Mouse (Mus musculus) spleen, adult 12 weeks (tissue): ENCODE data around the gene Ces1f.
"Not testable (repeated sequence)": the region's sequence is repeated elsewhere in the genome, so short reads cannot be mapped to it uniquely, and the experiment has no call there.

Experiments used
- DNase-seq: peaks from one replicate; pipeline ENCODE4 v3.0.0; 2022; ENCODE audit warnings: low spot score

Ces1f gene

DNA sequence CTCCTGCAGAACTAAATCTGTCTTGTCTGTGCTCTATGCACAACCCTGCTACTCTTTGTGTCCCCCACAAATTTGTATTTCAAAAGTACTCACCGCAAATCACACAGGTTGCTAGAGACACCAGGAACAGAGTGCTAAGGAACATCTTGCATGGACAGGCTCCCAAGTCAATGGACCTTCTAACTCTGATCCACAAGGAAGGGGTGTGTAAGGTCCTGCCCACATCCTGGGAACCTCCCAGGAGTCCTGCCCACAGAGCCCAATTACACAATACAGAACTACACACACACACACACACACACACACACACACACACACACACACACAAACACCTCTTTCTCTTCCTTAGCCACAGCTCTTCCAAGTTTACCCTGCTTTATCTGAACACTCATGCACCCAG is at the start of gene Ces1f:
Ces1f (minus strand) TSS at position 192 of the 400 bp plus-strand sequence.
- no peak for DNase-seq

DNA sequence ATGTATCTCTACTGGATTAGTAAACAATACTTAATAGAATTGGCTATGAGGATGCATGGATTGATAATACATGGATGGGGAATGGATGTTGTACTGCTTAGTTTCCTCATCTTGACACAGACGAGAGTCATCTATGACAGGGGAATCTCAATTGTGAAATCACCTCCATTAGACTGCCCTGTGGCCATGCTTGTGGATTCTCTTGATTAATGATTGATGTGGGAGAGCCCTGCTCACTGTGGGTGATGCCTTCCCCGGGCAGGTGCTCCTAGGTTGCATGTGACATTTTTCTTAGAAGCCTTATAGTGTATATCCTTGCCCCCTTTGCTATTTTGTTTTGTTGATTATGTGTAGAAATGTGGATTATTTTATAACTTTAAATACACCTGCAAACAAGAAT is 45.6 kb upstream of the Ces1f start:
- DNase-seq = no peak

DNA sequence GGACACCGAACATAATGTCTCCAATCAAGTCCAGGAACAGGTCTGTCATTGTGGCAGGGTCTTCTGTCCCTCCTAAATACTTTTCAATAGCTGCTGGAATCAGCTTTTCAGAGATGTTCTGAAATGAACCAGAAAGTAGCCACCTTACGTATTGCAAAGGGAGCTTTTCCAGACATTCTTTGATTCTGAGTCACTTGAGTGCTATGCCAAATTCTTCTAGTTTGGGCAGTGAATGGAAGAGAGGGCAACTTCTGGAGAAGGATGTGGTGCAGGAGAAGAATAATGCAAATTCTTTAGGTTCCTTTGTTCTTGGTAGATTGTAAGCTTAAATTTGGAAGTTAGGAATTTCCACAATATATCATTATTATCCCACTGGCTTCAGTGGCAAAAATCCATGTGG is 37.5 kb upstream of the Ces1f start:
- no peak for DNase-seq

DNA sequence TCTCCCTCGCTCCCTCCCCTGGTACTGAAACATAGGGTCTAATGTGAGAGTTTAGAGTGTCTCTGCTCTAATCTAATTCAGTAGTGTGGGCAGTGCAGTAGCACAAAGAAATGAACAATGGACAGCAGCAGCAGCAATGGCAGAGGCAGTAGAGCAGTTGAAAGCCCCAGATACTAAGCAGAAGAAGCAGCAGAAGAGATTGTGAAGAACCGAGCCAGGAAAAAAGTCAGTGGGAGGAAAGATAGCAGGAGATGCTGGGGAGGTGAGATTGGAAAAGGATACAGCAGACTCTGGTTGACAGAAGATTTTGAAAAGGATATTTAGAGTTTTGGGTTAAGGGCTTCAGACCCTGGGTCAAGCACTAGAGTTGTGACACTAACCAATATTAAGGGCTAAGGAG is 36.0 kb upstream of the Ces1f start:
- no peak for DNase-seq

DNA sequence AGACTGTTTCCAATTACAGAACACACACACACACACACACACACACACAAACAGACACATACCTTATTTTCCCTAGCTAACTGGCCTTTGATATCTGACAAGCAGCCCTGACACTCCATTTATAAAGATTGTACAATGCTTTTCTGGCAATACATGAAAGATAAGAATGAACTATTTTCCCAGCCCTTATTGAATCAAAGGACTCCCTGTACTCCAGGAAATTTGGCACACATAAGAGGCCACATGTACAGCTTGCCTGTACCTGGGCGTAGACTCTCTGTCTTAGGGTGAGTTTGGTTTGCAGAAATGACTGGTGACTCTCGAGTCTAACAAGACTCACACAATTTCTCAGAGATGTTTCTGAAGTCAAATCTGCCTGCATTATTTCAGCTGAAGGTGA is 4.3 kb upstream of the Ces1f start:
- no peak for DNase-seq

DNA sequence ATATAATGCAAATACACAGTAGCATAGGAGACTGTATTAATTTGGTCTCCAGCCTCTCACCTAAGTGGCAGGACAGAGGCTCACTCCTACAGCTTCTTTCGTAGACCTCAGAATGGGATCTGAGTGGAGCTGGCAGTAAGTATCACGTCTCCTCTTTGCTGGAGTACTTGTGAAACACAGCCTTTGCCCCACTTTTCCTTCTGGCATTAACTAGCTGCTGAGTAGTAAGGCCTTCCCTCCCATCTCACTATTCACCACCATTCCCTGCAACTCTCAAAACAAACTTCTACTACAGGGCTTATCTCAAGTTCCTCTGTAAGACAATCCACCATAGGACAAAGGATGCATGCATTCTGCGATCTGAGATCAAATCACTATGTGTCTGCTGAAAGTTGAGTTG is 2.8 kb upstream of the Ces1f start:
- no peak for DNase-seq

DNA sequence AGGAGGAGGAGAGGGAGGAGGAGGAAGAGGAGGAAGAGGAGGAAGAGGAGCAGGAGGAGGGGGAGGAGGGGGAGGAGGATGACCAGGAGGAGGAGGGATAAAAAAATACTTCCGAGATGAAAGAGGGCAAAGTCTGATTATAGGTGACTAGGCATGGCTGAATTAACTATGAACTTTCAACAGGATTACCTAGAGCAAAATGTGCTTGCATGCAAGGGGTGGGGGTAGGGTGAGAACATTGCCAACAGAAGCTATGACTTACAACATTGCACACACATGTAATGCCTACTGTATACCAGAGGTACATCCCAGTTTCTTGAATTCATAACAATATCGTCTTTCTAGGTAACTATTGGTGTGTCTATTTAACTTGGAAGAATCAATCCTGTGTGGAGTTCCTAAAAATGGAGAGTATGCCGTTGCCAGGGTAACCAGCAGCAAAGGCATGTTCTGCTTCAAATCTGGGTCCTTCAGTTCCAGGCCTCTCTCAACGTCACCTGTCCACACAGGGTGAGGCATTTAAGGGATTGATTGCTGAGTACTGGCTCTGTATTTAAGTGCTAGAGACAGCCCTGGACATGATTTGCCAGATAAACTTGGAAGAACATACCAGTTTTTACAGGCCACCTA is 1.3 kb downstream of the Ces1f start:
- no peak for DNase-seq

DNA sequence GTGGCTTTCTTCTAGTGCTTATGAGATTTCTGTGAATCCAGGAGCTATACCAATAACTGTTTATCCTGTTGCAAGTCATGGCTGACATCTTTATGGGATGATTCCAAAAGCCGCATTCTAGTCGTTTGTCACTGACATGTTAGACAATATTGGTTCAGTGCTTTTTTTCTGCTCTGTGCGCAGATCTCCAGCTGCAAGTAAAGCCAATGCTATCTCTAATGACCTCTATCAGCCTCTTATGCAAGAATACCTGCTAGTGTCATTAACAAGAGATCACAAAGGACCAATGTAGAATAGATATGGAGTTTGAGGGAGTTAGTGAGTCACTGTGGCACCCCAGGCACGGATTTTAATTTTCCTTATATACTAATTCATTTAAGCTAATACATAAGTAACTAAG is 4.9 kb downstream of the Ces1f start:
- no peak for DNase-seq

DNA sequence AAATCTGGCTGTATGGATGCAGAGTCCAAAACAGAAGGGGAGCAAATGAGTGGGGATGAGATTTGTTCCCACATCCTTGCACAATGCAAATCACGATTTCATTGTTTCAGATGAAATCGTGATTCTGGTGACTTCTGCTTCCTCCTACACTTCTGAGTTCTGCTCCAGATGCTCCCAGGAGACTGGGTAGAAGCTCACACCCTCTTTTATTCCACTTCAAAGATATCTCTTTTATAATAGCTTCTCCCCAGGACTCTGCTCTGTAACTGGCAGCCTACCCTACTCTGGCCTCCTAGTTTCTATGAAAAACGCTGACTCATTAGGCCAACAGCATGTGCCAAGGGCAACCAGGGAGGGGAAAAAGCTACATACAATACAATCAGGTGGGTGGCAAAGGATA is 6.2 kb downstream of the Ces1f start:
- no peak for DNase-seq

DNA sequence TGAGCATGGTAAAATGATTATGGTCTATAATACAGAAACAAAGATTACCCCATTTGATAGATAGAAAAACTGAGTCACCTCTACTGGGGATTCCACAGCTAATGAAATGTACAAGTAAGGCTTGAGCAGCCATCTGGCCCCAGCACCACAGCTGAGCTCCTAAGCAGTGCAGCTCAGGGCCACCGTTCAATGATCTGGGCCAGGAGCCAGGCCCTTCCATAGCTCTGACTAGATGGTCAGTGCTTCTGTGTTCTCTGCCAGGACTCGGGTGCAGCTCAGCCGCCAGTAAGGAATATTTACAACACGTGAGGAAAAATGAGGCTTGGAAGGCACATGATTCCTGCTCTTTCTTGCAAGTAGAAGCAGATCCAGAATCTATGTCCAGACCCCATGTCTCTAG is 6.9 kb downstream of the Ces1f start:
- no peak for DNase-seq

DNA sequence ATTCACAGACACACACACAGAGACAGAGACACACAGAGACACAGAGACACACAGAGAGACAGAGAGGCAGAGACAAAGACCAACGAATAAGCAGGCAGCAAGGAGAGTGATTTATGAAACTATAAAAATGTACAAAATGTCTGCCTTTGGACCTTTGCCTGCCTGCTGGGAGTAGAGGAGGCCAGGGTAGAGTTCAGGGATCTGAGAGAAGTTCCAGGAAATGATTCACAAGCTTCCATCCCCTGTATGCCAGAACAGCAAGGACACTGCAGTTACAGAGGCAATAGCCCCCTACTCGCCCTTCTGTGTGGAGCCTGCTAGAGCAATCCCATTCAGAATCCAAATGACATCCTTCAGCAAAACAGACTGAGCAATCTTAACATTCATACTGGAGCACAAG is 18.1 kb downstream of the Ces1f start:
- no peak for DNase-seq

DNA sequence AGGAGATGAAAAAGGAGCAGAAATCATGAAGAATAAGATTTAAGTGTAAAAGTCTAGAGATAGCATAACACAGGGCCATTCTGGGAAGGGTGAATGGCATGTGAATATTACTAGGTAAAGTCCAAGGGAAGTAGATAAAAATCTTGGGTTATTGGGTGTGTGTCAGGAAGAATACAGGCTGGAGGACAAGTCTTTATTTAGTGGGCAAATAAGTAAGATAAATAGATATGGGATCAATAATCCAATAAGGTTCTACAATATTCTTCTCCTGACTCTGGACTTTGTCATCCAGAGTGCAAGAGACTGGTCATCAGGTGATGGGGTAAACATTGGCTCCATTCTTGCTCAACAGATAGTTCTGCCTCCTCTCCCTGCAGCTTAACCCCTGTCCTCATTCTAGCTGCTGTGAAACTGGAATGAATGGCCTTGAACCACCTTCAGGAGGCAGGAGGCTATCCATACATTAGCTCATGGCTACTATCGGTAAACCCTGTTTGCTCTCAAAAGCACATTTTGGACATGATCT is 27.1 kb downstream of the Ces1f start:
- no peak for DNase-seq

DNA sequence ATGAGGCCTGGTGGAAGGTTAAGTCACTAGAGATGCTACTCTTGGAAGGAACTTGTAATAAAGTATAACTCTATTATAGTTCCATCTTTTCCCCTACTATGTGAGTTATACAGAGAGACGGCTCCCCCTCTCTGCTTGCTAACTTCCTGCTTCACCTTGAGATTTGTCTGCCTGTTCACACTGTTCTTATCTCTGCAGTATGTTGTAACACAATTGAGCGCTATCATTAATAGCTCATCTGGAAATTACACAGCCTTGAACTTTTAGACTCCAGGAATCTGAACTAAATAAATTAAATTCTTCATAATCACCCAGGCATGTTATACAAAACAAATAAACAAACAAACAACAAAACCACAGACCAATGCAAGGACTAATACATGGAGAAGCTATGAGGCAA is 33.5 kb downstream of the Ces1f start:
- no peak for DNase-seq

DNA sequence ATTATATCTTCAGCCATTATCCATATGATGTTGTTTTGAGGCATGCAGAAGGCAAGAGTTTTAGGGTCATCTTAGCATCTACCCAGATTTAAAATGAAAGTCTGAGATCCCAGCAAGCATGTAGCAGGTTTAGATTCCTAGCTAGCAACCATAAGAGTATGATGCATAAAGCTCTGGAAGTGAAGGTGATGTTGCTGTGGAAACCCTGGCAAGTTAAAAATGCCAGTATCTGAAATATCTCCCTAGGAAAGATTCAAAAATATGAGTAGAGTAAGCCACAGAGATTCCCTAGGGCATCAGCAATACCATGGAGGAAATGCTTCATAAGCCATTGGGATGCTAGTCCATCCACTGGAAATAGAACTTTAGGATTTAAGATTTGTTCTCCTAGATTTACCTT is 39.7 kb downstream of the Ces1f start:
- no peak for DNase-seq

DNA sequence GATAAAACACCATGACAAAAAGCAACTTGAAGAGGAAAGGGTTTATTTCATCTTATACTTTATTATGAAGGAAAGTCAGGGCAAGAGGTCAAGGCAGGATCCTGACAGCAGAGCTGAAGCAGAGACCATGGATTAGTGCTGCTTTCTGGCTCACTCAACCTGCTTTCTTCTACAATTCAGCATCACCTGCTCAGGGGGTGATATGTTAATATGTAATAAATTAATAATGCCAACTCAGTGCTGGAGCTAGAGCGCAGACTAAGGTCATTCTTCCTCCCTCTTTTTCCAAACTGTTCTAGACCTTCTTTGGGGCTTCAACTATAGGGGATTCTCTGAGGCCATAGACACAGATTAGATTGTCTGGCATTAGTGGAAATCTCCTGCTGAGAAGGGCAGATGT is 43.9 kb downstream of the Ces1f start:
- no peak for DNase-seq

DNA sequence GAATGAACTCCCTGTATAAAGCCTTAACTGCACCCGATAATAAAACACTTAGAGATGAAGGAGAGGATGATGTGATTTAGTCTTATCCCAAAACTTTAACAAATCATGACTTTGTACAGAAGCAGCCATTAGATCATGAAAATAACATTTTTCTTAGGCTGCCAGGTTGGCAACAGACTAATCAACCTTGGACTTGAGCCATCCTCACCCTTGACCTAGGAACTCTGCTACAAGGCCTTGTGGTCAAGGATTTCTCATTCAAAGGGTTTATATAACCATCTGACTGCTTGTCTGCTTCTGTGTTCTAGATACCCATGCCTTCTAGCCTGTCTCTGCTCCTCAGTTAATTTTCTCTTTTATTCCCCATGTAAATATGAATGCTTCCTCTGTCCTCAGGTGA is 44.8 kb downstream of the Ces1f start:
- DNase-seq = no peak

DNA sequence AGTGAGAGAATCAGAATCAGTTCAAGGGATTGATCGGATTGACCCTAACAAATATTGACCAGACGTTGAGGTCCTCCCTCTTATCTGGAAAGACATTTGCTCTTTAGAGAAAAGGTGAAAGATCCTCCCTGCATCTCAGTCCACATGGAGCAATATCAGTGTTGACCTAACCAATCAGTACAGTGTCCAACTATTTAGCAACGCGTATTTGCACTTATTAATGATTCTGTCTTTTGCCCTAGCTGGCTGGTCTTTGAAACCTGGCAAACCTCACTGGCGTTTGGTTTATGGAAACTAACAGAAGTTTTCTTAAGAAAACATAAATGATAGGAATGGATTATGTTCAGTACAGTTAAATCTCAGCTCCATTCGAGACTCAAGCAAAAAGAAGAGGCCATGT is 45.5 kb downstream of the Ces1f start:
- DNase-seq = no peak

DNA sequence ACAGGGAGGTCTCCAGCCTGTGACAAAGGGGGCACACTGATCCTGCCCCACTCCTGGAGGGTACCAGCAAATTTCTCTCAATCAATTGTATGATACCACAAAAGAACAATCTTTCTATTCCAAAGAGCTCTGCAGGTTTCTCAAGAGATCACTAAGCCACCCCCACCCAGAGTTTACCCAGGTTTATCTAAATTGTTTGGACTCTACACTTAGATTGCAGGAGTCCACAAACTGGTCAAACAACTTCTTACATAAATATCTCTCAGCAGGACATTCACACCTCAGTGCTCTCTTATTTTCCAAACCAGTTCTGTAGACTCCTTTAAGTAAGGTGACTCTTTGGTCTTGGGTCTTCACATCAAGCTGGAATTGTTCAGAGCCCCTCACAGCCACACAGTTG is 50.1 kb downstream of the Ces1f start, which contains the start of gene Ces1e:
Ces1e (minus strand) TSS at position 174 of the 400 bp plus-strand sequence.
- no peak for DNase-seq

DNA sequence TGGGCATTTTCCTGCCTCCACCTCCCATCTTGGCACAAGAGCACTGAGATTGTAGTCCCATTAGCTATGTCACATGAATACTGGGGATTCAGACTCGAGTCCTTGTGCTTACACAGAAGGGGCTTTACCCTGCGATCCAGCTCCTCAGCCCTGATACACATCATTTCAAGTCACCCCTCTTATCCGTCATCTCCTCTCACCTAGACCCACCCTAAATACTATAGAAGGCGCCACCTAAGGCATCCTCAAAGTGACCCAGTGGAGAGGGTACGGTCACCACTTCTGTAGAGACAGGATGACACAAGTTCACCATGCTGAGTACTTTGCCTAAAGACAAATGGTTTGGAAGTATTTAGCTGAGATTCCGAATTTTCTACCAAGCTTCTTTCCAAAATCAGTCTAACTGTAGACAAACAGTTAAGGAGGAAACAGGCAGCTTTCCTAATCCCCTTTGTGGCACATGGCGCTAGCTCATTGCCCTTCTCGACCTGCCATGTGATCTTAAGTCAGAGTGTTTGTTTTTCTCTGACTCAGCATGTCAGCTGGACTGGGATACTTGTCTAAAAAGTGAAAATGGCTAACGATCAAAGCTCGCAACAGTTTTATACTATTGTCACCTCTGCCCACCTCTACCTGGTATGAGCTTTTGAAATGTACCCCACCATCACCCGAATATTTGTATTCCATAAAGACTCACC is 50.7 kb downstream of the Ces1f start:
- no peak for DNase-seq

DNA sequence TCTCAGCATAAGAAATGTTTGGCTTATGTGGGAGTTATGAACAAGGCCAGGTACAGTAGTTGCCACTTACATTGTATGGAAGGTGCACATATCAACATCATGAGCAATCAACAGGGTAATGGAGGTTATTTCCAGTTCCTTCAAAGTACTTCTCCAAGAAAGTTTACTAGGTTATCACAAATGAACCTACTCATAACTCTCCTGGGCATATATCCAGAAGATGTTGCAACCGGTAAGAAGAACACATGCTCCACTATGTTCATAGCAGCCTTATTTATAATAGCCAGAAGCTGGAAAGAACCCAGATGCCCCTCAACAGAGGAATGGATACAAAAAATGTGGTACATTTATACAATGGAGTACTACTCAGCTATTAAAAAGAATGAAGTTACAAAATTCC is 53.1 kb downstream of the Ces1f start:
- DNase-seq = not testable (repeated sequence)

DNA sequence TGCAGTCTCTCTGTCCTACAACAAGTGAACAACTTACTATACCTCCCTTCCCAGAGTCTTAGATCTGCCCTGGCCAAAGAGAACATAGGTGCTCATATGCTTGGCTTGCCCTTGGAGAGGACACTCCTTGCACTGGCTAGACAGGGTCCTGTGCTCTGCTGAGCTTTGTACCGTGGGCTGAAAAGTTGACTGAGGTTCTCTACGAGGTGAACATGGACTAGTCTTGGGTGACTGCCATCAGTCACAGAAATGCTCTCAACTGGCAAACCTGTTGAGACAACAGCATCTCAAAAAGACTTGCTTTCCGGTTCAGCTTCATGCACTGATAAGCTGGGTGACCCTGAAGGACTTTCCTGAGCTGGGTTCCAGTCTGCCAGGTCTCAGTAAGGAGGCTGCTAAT is 57.7 kb downstream of the Ces1f start:
- no peak for DNase-seq

DNA sequence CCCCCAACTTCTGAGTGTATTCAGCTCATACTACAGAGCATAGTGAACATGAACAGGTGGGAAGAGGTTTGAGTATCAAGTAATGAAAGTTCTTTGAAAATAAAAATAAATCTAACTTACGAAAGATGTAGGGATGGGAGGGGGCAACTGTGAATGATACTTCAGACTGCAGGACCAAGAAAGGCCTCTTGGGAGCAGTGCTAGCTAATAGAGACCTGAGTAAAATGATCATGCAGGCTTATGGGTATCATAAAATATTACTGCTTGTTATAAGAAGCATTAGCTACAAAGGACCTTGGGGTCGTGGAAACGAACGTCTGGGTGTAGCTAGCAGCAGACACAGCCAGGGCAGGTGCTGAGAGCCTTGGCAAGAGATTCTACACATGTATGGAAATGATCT is 61.7 kb downstream of the Ces1f start:
- no peak for DNase-seq

DNA sequence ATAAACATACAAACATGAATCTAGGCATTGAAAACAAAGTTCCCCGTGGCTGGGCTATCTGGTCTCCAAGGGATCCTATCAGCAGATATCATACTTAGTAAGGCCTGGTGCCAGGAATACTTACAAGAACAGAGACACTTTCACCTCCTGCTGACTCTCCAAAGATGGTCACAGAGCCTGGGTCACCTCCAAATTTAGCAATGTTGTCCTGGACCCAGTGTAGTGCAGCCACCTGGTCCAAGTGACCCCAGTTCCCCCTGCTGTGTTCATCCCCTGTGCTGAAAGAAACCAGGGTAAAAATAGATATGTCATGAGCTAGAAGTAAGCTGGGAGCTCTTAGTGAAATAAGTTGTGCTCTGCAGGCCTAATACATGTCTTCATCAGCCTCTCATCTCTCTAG is 62.2 kb downstream of the Ces1f start:
- no peak for DNase-seq

DNA sequence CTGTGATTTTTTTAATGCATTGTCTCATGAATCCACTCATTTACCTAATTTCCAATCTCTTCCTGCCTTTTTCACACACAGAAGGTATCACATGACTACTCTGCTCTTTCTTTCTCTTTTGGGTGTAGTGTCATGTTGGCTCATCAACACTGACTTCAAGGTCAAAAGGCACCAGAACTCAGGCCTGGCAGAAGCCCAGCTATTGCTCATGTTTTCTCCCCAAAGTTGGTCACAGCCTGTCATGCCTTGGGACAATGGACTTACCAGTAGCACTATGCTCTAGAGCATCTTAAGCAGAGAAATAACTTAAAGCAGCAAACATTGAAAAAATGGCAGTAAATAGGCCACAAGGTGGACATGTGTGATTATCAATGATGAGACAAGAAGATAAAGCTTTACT is 68.5 kb downstream of the Ces1f start:
- no peak for DNase-seq
